Mouse (Mus musculus): ENCODE measurements around the gene Homer1.

DNA sequence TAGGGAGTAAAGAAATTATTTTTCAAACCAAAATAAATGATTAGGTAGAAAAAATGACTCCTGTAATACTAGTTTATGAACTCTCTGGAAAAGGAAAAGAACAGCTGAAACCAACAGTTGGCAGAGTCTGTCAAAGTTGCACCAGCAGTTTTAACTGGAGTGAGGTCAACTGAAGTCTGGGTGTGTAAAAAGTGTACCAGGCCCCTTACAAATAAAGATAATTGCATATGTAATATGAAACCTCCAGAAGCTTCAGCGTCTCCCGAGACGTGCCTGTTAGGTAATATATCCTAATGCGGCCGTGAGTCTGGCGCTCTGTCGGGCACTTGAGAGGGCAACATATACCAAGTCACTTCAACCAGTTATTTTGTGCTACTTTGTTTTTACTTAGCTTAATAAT is 8.3 kb downstream of the Homer1 start:
- TF ChIP-seq CTCF (IDR thresholded peaks at IDR 0.05; ENCODE audit: low read depth) (no peak), EP300 (IDR thresholded peaks at IDR 0.05; ENCODE audit: low read depth) (no peak)

All from liver, embryonic 14.5 days (tissue).